Mouse (Mus musculus) brain, embryonic 18.5 days (tissue): ENCODE data around the gene Rgl3.

ENCODE experiments used
- DNase-seq: peaks from one replicate; pipeline ENCODE4 v3.0.0-alpha.2; 2012; ENCODE audit warnings: low read depth, low spot score

Gene Rgl3

GRCm38 (mm10) chr9:21948790-21949189, 40.5 kb downstream of the Rgl3 start:
- DNase-seq = no peak

GRCm38 (mm10) chr9:21948146-21948545, 41.1 kb downstream of the Rgl3 start:
- DNase-seq = no peak

- no peak for DNase-seq
Observed at GRCm38 (mm10) chr9:21947540-21948130, 41.6 kb downstream of the Rgl3 start.

- DNase-seq = no peak
Observed at GRCm38 (mm10) chr9:21944267-21944666, 45.0 kb downstream of the Rgl3 start.

- no peak for DNase-seq
Observed at GRCm38 (mm10) chr9:21943638-21944037, 45.6 kb downstream of the Rgl3 start.

- DNase-seq = no peak
Observed at GRCm38 (mm10) chr9:21943046-21943445, 46.2 kb downstream of the Rgl3 start.

GRCm38 (mm10) chr9:21938234-21938855, 50.9 kb downstream of the Rgl3 start:
- no peak for DNase-seq

GRCm38 (mm10) chr9:21937711-21938175, 51.5 kb downstream of the Rgl3 start:
- no peak for DNase-seq

GRCm38 (mm10) chr9:21936692-21937570, 52.3 kb downstream of the Rgl3 start, which contains the start of gene Plppr2:
TSS of gene Plppr2 (plus strand) at chr9:21937033.
- DNase-seq = peak; percentile 96

GRCm38 (mm10) chr9:21935466-21936131, 53.6 kb downstream of the Rgl3 start:
- DNase-seq = no peak

GRCm38 (mm10) chr9:21934021-21934420, 55.2 kb downstream of the Rgl3 start:
- no peak for DNase-seq

GRCm38 (mm10) chr9:21932445-21933137, 56.7 kb downstream of the Rgl3 start:
- no peak for DNase-seq

- no peak for DNase-seq
Observed at GRCm38 (mm10) chr9:21932006-21932405, 57.2 kb downstream of the Rgl3 start.

GRCm38 (mm10) chr9:21929208-21929607, 60.0 kb downstream of the Rgl3 start:
- no peak for DNase-seq

GRCm38 (mm10) chr9:21927208-21927753, 62.0 kb downstream of the Rgl3 start, which contains the start of the genes Ccdc159 and Tmem205:
TSS of gene Ccdc159 (plus strand) at chr9:21927471.
TSS of gene Tmem205 (minus strand) at chr9:21927556.
- peak; percentile 89 for DNase-seq

- no peak for DNase-seq
Observed at GRCm38 (mm10) chr9:21926784-21927183, 62.5 kb downstream of the Rgl3 start.

- DNase-seq = no peak
Observed at GRCm38 (mm10) chr9:21926155-21926554, 63.1 kb downstream of the Rgl3 start.

- DNase-seq = no peak
Observed at GRCm38 (mm10) chr9:21925506-21925905, 63.7 kb downstream of the Rgl3 start.

- DNase-seq = no peak
Observed at GRCm38 (mm10) chr9:21925034-21925433, 64.2 kb downstream of the Rgl3 start.

GRCm38 (mm10) chr9:21924099-21924493, 65.2 kb downstream of the Rgl3 start:
- DNase-seq = no peak
